Mouse (Mus musculus): Measurements from ENCODE around the gene Npr1. TPM values are rescaled to one million over a fixed set of nuclear protein-coding genes. Genes with fewer than 3 reads are reported as not detected.

The Npr1 gene
- polyA plus RNA-seq, 1 experiment from 2014 or later, result 3.1 TPM

DNA sequence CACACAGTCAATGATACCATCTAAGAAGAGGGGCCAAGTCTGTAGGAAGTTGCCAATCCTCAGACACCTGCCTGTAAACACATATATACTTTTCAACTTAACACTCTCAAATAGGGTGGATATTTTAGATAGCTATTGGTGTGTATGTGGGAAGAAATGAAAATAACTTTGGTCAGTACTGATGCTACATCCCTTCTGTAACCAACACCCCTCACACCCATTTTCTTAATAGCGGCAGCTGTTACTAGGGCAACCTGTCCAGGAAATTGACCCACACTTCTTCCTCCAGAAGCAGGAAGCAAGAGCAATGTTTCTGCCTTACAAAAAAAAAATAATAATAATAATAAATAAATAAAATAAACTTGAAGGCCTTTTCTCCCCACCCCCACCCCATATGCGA is 33.3 kb downstream of the Npr1 start:
- 10% methylated on average over 2 of the region's 2 CpGs for WGBS
- Histone ChIP-seq H3K9ac (replicated peaks) (peak overlapping the region; percentile 95), H3K4me3 (replicated peaks) (peak overlapping the region; percentile 79), H3K4me1 (peaks cover 44% of the 10 kb centered on the region), H3K4me2 (peak overlapping the region; percentile 94), H3K36me3 (peaks cover 3% of the 10 kb centered on the region; the same call in 1 of the 2 replicates), H3K27me3 (replicated peaks) (no peaks in the 10 kb centered on the region), H3K9me3 (replicated peaks) (no peaks in the 10 kb centered on the region), H3K27ac (replicated peaks) (peak overlapping the region; percentile 95; the same call in 1 of the 2 replicates)
- ATAC-seq (ENCODE audit: low FRiP score), result no peak

DNA sequence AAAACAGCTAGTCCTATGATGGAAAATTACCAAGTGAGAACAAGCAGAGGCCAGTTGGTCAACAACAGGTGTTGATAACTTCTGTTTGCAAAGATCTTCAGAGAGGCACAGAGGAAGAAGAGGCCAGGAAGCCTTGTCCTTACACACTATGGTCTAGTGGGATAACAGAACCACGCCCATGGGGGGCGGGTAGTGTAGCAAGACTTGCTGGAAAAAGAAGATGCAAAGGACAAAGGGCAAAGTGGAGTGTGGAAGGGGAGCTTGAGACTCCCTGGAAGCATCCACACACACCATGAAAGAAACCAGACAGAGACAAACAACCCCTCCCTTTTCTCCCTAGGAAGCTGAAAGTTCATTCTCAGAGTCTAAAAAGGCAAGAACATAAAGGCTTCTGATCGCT is 36.1 kb downstream of the Npr1 start:
- WGBS, result 85% methylated on average over 3 of the region's 3 CpGs
- Histone ChIP-seq H3K9me3 (replicated peaks) (no peaks in the 10 kb centered on the region), H3K4me3 (replicated peaks) (no peak overlapping the region), H3K9ac (replicated peaks) (no peak overlapping the region), H3K4me2 (no peak overlapping the region), H3K27ac (replicated peaks) (no peak overlapping the region), H3K36me3 (peaks cover 10% of the 10 kb centered on the region; the same call in 1 of the 2 replicates), H3K27me3 (replicated peaks) (no peaks in the 10 kb centered on the region), H3K4me1 (peaks cover 46% of the 10 kb centered on the region)
- no peak for ATAC-seq (ENCODE audit: low FRiP score)

DNA sequence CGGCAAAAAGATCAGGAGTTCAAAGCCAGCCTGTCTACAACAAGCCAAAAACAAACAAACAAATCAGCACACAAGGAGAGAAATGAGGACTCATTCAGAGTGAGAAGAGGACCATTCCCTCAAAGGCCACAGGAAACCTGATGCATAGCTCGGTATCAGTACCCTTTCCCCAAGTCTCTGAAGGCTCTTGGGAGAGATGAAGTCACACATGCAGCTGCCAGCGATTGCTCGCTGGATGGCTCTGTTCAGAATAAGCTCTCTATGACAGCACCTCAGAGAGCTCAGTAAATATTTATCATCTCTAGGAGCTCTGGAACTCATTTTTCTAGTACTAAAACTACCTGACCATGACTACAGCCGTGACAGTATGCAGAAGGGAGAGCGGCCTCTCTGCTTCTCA is 37.5 kb downstream of the Npr1 start:
- WGBS, result 82% methylated on average over 6 of the region's 6 CpGs
- H3K9me3 ChIP-seq (replicated peaks), result no peaks in the 10 kb centered on the region
- peaks cover 40% of the 10 kb centered on the region for H3K4me1 ChIP-seq
- no peak overlapping the region for H3K27ac ChIP-seq (replicated peaks)
- H3K4me2 ChIP-seq, result no peak overlapping the region
- no peak overlapping the region for H3K4me3 ChIP-seq (replicated peaks)
- no peak for ATAC-seq (ENCODE audit: low FRiP score)
- no peak overlapping the region for H3K9ac ChIP-seq (replicated peaks)
- H3K36me3 ChIP-seq, result peaks cover 17% of the 10 kb centered on the region
- no peaks in the 10 kb centered on the region for H3K27me3 ChIP-seq (replicated peaks)

DNA sequence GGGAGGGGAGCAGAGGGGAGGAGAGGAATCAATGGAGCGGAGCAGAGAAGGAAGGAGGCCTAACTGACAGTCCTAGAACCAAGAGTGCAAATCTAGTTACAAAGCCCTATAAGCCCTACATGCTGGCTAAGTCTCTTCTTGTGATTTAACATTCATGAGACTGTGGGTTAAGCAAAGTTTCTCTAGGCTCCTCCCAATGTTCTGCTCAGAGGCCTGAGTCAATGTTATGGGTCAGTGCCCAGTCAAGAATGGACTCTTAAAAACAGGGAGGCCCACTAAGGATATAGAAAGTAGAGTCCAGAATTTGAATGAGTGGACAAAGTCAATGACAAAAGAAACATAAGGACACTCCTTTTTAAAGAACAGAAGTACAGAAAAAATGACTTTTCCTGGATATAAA is 38.1 kb downstream of the Npr1 start:
- H3K4me1 ChIP-seq, result peaks cover 40% of the 10 kb centered on the region
- ATAC-seq (ENCODE audit: low FRiP score), result no peak
- H3K27ac ChIP-seq (replicated peaks), result no peak overlapping the region
- peaks cover 23% of the 10 kb centered on the region for H3K36me3 ChIP-seq
- H3K9me3 ChIP-seq (replicated peaks), result no peaks in the 10 kb centered on the region
- 92% methylated on average over 1 of the region's 1 CpGs for WGBS
- H3K4me2 ChIP-seq, result no peak overlapping the region
- H3K27me3 ChIP-seq (replicated peaks), result no peaks in the 10 kb centered on the region
- no peak overlapping the region for H3K4me3 ChIP-seq (replicated peaks)
- no peak overlapping the region for H3K9ac ChIP-seq (replicated peaks)

DNA sequence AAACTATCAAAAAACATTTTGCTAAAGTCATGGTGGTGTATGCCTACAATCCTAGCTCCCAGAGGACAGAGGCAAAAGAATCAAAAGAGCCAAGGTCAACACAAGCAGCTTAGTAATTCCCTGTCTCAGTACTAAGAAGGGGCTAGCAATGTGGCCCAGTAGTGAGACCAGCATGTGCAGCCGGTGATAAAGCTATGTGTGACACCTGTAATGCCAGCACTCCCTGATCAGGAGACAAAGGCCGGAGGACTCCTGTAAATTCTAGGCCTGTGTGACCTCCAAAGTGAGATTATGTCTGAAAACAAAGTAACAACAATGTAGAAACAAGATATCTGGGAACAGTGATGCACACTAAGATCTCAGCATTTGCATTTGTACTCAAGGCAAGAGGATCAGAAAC is 40.2 kb downstream of the Npr1 start:
- Histone ChIP-seq H3K27me3 (replicated peaks) (no peaks in the 10 kb centered on the region), H3K9ac (replicated peaks) (no peak overlapping the region), H3K27ac (replicated peaks) (no peak overlapping the region), H3K4me1 (peaks cover 20% of the 10 kb centered on the region), H3K36me3 (peaks cover 39% of the 10 kb centered on the region), H3K9me3 (replicated peaks) (no peaks in the 10 kb centered on the region), H3K4me3 (replicated peaks) (no peak overlapping the region), H3K4me2 (no peak overlapping the region)
- 90% methylated on average over 2 of the region's 2 CpGs for WGBS
- ATAC-seq (ENCODE audit: low FRiP score), result no peak

DNA sequence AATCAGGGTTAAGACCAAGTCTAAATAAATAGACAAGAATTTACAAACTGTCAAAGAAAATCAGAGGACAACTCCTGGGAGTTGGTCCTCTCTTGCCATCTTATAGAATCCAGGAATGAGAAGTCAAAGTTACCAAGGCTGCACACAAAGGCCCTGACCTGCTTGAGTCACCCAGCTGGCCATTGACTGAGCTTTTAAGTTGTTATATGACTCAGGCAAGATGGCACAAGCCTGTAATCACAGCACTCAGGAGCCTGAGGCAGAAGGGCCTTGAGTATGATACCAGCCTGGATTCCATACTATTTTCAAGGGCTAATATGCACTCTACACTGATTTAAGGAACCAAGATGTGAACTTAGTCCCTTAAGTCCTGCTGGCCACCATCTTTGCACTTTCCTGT is 42.1 kb downstream of the Npr1 start:
- Histone ChIP-seq H3K4me2 (no peak overlapping the region), H3K4me1 (peaks cover 6% of the 10 kb centered on the region; the same call in 1 of the 2 replicates), H3K4me3 (replicated peaks) (no peak overlapping the region), H3K9ac (replicated peaks) (no peak overlapping the region), H3K36me3 (peaks cover 53% of the 10 kb centered on the region), H3K27me3 (replicated peaks) (no peaks in the 10 kb centered on the region), H3K9me3 (replicated peaks) (no peaks in the 10 kb centered on the region), H3K27ac (replicated peaks) (no peak overlapping the region)
- no peak for ATAC-seq (ENCODE audit: low FRiP score)

DNA sequence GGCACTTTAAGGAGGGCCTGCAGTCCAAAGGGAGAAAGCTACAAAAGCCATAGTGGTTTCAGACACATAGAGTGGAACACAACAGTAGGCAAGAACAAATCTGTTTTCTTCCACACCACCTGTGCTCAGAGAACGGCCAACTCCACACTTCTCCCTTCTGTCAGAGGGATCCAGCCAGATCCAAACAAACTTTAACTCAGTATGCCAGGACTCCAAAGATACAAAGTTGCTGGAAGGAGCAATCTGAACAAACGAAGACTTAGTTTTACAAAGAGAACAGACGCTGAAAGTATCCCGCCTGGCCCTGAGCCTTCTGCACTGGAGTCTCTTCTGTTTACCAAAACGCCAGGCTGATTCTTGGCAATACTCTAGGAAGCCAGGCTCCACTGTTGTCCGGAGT is 45.0 kb downstream of the Npr1 start:
- WGBS, result 93% methylated on average over 6 of the region's 6 CpGs
- no peak overlapping the region for H3K4me2 ChIP-seq
- peaks cover 74% of the 10 kb centered on the region for H3K36me3 ChIP-seq
- no peak overlapping the region for H3K9ac ChIP-seq (replicated peaks)
- H3K4me3 ChIP-seq (replicated peaks), result no peak overlapping the region
- ATAC-seq (ENCODE audit: low FRiP score), result no peak
- H3K27me3 ChIP-seq (replicated peaks), result no peaks in the 10 kb centered on the region
- no peaks in the 10 kb centered on the region for H3K9me3 ChIP-seq (replicated peaks)
- H3K27ac ChIP-seq (replicated peaks), result no peak overlapping the region
- H3K4me1 ChIP-seq, result 0 out of 2 replicates have a peak, but pooled peaks cover 2% of the 10 kb centered on the region

DNA sequence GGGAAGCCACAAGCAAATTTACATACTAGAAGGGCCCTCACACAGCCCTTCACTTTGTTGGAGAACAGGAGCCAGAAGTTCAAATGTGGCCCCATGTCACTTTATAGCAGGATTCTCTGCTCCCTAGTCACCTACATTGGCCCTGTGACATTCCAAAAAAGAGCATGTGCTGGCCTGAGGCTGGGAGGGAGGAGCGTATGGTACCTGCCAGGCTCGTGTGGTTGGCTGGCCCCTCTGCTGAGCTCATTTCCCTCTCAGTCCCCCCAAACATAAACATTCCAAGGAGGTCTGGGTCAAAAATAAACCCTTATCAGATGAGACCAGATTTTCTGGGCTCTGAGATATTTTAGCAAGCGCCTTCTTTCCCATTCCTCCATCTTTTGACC is 52.7 kb downstream of the Npr1 start:
- H3K27me3 ChIP-seq (replicated peaks), result no peaks in the 10 kb centered on the region
- H3K4me1 ChIP-seq, result no peaks in the 10 kb centered on the region
- H3K27ac ChIP-seq (replicated peaks), result no peak overlapping the region
- H3K4me2 ChIP-seq, result no peak overlapping the region
- peaks cover 83% of the 10 kb centered on the region for H3K36me3 ChIP-seq
- ATAC-seq (ENCODE audit: low FRiP score), result no peak
- WGBS, result 74% methylated on average over 3 of the region's 3 CpGs
- H3K9ac ChIP-seq (replicated peaks), result no peak overlapping the region
- no peaks in the 10 kb centered on the region for H3K9me3 ChIP-seq (replicated peaks)
- H3K4me3 ChIP-seq (replicated peaks), result no peak overlapping the region

DNA sequence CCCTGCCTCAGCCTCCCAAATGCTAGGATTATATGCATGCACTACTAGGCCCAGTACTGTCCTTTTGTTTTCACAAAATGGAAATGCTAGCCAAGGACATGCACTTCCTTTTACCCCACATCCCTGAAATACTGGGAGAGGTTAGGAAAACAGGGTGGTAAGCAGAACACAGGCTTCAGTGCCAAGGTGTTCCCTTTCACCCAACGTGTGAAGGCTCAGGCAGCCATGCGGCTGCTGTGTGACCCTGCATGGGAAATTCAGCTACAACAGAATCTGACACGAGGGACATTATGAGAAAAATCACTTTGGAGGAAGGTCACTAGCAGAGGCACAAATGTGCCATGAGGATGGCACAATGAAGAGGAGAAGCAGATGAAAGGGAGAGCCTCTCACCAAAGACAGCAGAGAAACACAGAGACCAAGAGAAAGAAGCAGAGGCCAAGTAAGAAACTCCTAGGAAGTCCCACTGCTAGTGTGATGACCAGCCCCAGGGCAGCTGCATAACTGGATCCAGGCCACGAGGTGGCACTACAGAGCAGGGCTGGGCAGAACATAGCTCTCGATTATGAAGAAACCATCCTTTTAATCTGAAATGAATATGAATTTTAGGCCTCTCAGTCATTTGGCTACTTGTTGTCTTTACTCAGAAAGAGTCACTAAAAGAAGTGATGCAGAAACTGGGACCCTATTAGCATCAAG is 53.2 kb downstream of the Npr1 start:
- ATAC-seq (ENCODE audit: low FRiP score), result no peak
- WGBS, result 47% methylated on average over 5 of the region's 5 CpGs
- no peaks in the 10 kb centered on the region for H3K9me3 ChIP-seq (replicated peaks)

DNA sequence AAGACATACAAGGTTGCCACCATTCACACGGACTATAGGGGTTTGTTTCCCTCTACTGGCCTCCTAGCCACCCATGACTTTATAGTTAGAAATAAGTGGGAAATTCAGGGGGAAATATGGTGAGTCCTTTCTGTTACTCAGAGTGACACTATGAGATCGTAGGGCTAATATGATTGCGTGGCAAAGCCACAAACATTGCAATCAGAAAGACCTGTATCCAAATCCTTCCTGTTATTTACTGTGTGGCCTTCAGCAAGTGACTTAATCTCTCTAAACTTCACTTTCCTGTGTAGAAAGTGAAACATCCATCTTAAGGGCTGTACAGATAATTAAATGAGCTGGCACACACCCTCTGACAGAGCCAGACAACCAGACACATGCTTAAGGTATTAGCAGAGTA is 56.9 kb downstream of the Npr1 start:
- no peak overlapping the region for H3K27ac ChIP-seq (replicated peaks)
- H3K4me3 ChIP-seq (replicated peaks), result no peak overlapping the region
- H3K36me3 ChIP-seq, result peaks cover 88% of the 10 kb centered on the region
- H3K4me1 ChIP-seq, result no peaks in the 10 kb centered on the region
- no peaks in the 10 kb centered on the region for H3K9me3 ChIP-seq (replicated peaks)
- no peak overlapping the region for H3K4me2 ChIP-seq
- H3K27me3 ChIP-seq (replicated peaks), result no peaks in the 10 kb centered on the region
- H3K9ac ChIP-seq (replicated peaks), result no peak overlapping the region
- ATAC-seq (ENCODE audit: low FRiP score), result no peak
- WGBS, result 92% methylated on average over 3 of the region's 3 CpGs

More for the DNA sequence above, 53.2 kb downstream of the Npr1 start:
- Histone ChIP-seq H3K4me1 (no peaks in the 10 kb centered on the region), H3K27me3 (replicated peaks) (no peaks in the 10 kb centered on the region), H3K4me2 (no peak overlapping the region), H3K27ac (replicated peaks) (peak overlapping the region; percentile 11; the same call in 1 of the 2 replicates), H3K9ac (replicated peaks) (no peak overlapping the region), H3K36me3 (peaks cover 84% of the 10 kb centered on the region), H3K4me3 (replicated peaks) (no peak overlapping the region)

DNA sequence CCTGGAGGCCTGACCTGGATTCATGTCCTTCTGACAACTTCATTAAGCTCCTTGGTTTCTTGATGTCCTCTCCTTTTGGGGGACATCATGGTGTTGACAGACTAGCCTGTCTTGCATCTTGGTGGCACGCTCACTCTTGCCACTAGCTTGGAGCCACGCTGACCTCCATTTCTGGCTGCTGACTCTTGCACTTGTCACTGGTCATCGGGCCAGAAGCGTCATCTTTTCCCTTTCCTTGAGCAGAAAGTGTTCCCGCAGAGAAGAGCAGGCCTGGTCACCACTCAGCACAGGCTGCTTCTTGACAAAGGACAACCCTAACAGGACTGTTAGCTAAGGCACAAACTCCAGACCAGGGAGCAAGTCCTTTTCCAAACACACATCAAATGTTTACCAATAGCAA is 59.3 kb downstream of the Npr1 start:
- no peaks in the 10 kb centered on the region for H3K9me3 ChIP-seq (replicated peaks)
- H3K9ac ChIP-seq (replicated peaks), result no peak overlapping the region
- no peak overlapping the region for H3K4me2 ChIP-seq
- no peak overlapping the region for H3K27ac ChIP-seq (replicated peaks)
- no peak overlapping the region for H3K4me3 ChIP-seq (replicated peaks)
- WGBS, result 97% methylated on average over 5 of the region's 5 CpGs
- no peak for ATAC-seq (ENCODE audit: low FRiP score)
- H3K4me1 ChIP-seq, result no peaks in the 10 kb centered on the region
- H3K27me3 ChIP-seq (replicated peaks), result no peaks in the 10 kb centered on the region
- H3K36me3 ChIP-seq, result peaks cover 96% of the 10 kb centered on the region

DNA sequence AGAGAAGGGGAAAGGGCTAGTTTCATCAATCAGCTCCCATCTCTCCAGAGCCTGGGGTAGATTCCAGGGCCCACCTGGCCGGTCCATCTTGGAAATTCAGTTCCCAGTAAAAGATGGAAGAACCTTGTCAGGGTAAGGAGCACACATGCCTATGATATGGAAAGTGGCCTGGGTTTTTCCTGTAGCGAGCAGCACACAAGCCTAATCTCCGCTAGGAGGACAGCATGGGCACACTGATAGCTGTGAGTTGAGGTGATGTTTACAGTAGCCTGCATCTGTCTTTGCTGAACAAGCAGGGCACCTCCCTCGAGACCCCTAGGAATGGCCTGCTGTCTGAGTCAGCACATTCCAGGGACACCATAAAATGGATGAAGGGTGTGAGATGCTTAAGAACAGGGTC is 61.1 kb downstream of the Npr1 start:
- no peak overlapping the region for H3K4me3 ChIP-seq (replicated peaks)
- no peak overlapping the region for H3K4me2 ChIP-seq
- no peaks in the 10 kb centered on the region for H3K27me3 ChIP-seq (replicated peaks)
- no peaks in the 10 kb centered on the region for H3K9me3 ChIP-seq (replicated peaks)
- no peak overlapping the region for H3K27ac ChIP-seq (replicated peaks)
- ATAC-seq (ENCODE audit: low FRiP score), result no peak
- H3K9ac ChIP-seq (replicated peaks), result no peak overlapping the region
- peaks cover 97% of the 10 kb centered on the region for H3K36me3 ChIP-seq
- no peaks in the 10 kb centered on the region for H3K4me1 ChIP-seq
- 77% methylated on average over 4 of the region's 4 CpGs for WGBS

All from neural tube, embryonic 15.5 days (tissue).